Mouse (Mus musculus): ENCODE measurements at regions not wholly inside any gene's neighbourhood (a gene's known extent, or its start where the extent isn't known, plus 50 kb on each side); places are given as distances from the start of the nearest gene placed in this dataset.

DNA sequence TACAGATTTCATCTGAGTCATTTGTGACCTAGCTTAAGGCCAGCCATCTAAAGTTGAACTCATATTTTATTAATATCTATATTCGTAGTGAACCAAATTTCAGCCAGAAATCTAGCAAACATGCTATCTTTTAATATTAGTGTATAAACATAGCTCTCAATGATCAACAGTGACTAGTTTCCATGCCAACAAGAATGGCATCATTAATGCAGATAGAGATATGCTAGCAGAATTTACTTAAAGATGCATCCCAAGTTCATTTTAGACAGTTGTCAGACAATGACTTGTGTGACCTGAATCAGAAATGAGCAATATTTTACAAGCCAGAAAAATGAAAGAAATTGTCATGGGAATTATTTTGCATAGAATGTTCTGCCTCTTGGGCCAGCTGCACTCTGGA is 60.5 kb upstream of the Cep85l start:
- Histone ChIP-seq H3K27me3 (ENCODE audit: control insufficient read depth, insufficient read depth, low read length) (no peaks in the 10 kb centered on the region), H3K4me3 (ENCODE audit: low read length) (no peak overlapping the region), H3K9ac (ENCODE audit: low read length) (no peak overlapping the region), H3K36me3 (ENCODE audit: control insufficient read depth, insufficient read depth) (no peaks in the 10 kb centered on the region), H3K9me3 (replicated peaks; ENCODE audit: control insufficient read depth, low read length) (no peaks in the 10 kb centered on the region; the same call in 1 of the 2 replicates), H3K4me2 (ENCODE audit: low read depth, low read length) (no peak overlapping the region), H3K27ac (ENCODE audit: low read length) (no peak overlapping the region), H3K4me1 (ENCODE audit: control insufficient read depth, insufficient read depth, low read length) (peaks cover 18% of the 10 kb centered on the region)
- 80% methylated on average over 1 of the region's 1 CpGs for WGBS
- ATAC-seq (replicated peaks; ENCODE audit: extremely low read depth, insufficient read depth, low FRiP score), result no peak

GRCm38 (mm10) chr10:53438388-53438787 is 58.6 kb upstream of the Cep85l start:
- H3K27ac ChIP-seq (ENCODE audit: low read length), result no peak overlapping the region
- no peaks in the 10 kb centered on the region for H3K36me3 ChIP-seq (ENCODE audit: control insufficient read depth, insufficient read depth)
- no peak for ATAC-seq (replicated peaks; ENCODE audit: extremely low read depth, insufficient read depth, low FRiP score)
- H3K9ac ChIP-seq (ENCODE audit: low read length), result no peak overlapping the region
- no peaks in the 10 kb centered on the region for H3K27me3 ChIP-seq (ENCODE audit: control insufficient read depth, insufficient read depth, low read length)
- peaks cover 14% of the 10 kb centered on the region for H3K4me1 ChIP-seq (ENCODE audit: control insufficient read depth, insufficient read depth, low read length)
- H3K4me2 ChIP-seq (ENCODE audit: low read depth, low read length), result no peak overlapping the region
- 51% methylated on average over 4 of the region's 4 CpGs for WGBS
- H3K9me3 ChIP-seq (replicated peaks; ENCODE audit: control insufficient read depth, low read length), result no peaks in the 10 kb centered on the region; the same call in 1 of the 2 replicates
- no peak overlapping the region for H3K4me3 ChIP-seq (ENCODE audit: low read length)

- Histone ChIP-seq H3K4me1 (ENCODE audit: control insufficient read depth, insufficient read depth, low read length) (peaks cover 14% of the 10 kb centered on the region), H3K27ac (ENCODE audit: low read length) (no peak overlapping the region), H3K27me3 (ENCODE audit: control insufficient read depth, insufficient read depth, low read length) (no peaks in the 10 kb centered on the region), H3K4me3 (ENCODE audit: low read length) (no peak overlapping the region), H3K9ac (ENCODE audit: low read length) (no peak overlapping the region), H3K9me3 (replicated peaks; ENCODE audit: control insufficient read depth, low read length) (no peaks in the 10 kb centered on the region; the same call in 1 of the 2 replicates), H3K36me3 (ENCODE audit: control insufficient read depth, insufficient read depth) (no peaks in the 10 kb centered on the region), H3K4me2 (ENCODE audit: low read depth, low read length) (no peak overlapping the region)
- 66% methylated on average over 4 of the region's 4 CpGs for WGBS
- no peak for ATAC-seq (replicated peaks; ENCODE audit: extremely low read depth, insufficient read depth, low FRiP score)
Measured at GRCm38 (mm10) chr10:53437724-53438123, 58.0 kb upstream of the Cep85l start.

- Histone ChIP-seq H3K36me3 (ENCODE audit: control insufficient read depth, insufficient read depth) (no peaks in the 10 kb centered on the region), H3K9ac (ENCODE audit: low read length) (no peak overlapping the region), H3K4me1 (ENCODE audit: control insufficient read depth, insufficient read depth, low read length) (peaks cover 14% of the 10 kb centered on the region), H3K9me3 (replicated peaks; ENCODE audit: control insufficient read depth, low read length) (no peaks in the 10 kb centered on the region), H3K4me3 (ENCODE audit: low read length) (no peak overlapping the region), H3K4me2 (ENCODE audit: low read depth, low read length) (no peak overlapping the region), H3K27me3 (ENCODE audit: control insufficient read depth, insufficient read depth, low read length) (no peaks in the 10 kb centered on the region), H3K27ac (ENCODE audit: low read length) (peak overlapping the region; percentile 85; the same call in 1 of the 2 replicates)
- ATAC-seq (replicated peaks; ENCODE audit: extremely low read depth, insufficient read depth, low FRiP score), result no peak
- WGBS, result 72% methylated on average over 8 of the region's 8 CpGs
Measured at GRCm38 (mm10) chr10:53436023-53436475, 56.3 kb upstream of the Cep85l start.

DNA sequence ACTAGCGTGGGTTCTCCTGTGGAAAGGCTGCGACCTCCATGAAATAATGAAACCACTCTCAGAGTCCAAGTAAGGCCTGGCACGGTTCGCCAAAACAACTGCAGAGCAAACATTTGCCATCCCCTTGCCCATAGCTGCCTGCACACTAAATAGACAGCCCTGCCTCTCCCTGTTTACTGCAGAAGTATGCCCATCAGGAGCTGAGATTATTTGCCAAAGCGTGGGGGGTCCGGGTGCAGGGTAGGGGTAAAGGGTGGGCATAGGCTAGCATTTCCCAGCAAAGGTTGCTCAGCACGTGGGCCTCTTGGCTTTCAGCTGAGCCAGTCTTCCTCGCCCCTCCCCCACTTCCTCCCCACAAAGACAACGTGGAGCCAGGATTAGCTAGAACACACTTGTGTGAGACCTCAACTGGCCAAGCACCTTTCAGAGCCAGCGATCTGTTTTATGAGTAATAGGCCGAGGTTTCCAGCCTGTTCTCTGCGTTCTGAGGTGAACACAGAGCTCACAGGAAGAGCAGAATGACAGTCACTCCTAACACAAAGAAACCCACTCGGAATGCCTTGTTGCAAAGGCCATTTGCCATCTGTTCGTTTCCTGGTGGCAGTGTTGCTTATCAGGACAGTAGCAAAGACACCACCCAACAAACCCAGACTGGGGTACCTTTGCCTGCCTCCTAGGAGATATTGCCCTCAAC is 55.6 kb upstream of the Cep85l start:
- Histone ChIP-seq H3K27ac (ENCODE audit: low read length) (peak overlapping the region; percentile 85), H3K27me3 (ENCODE audit: control insufficient read depth, insufficient read depth, low read length) (no peaks in the 10 kb centered on the region), H3K4me1 (ENCODE audit: control insufficient read depth, insufficient read depth, low read length) (peaks cover 17% of the 10 kb centered on the region), H3K4me2 (ENCODE audit: low read depth, low read length) (peak overlapping the region; percentile 15; the same call in 1 of the 2 replicates), H3K36me3 (ENCODE audit: control insufficient read depth, insufficient read depth) (no peaks in the 10 kb centered on the region), H3K4me3 (ENCODE audit: low read length) (no peak overlapping the region), H3K9ac (ENCODE audit: low read length) (peak overlapping the region; percentile 41; the same call in 1 of the 2 replicates), H3K9me3 (replicated peaks; ENCODE audit: control insufficient read depth, low read length) (no peaks in the 10 kb centered on the region)
- WGBS, result 45% methylated on average over 14 of the region's 14 CpGs
- peak; percentile 74 for ATAC-seq (replicated peaks; ENCODE audit: extremely low read depth, insufficient read depth, low FRiP score)

- Histone ChIP-seq H3K4me1 (ENCODE audit: control insufficient read depth, insufficient read depth, low read length) (peaks cover 25% of the 10 kb centered on the region), H3K27me3 (ENCODE audit: control insufficient read depth, insufficient read depth, low read length) (no peaks in the 10 kb centered on the region), H3K4me3 (ENCODE audit: low read length) (no peak overlapping the region), H3K36me3 (ENCODE audit: control insufficient read depth, insufficient read depth) (no peaks in the 10 kb centered on the region), H3K4me2 (ENCODE audit: low read depth, low read length) (peak overlapping the region; percentile 15; the same call in 1 of the 2 replicates), H3K9me3 (replicated peaks; ENCODE audit: control insufficient read depth, low read length) (no peaks in the 10 kb centered on the region), H3K9ac (ENCODE audit: low read length) (peak overlapping the region; percentile 41; the same call in 1 of the 2 replicates), H3K27ac (ENCODE audit: low read length) (peak overlapping the region; percentile 85)
- WGBS, result 63% methylated on average over 13 of the region's 13 CpGs
- ATAC-seq (replicated peaks; ENCODE audit: extremely low read depth, insufficient read depth, low FRiP score), result no peak; the same call in 1 of the 2 replicates
Measured at GRCm38 (mm10) chr10:53434376-53435171, 54.8 kb upstream of the Cep85l start.

DNA sequence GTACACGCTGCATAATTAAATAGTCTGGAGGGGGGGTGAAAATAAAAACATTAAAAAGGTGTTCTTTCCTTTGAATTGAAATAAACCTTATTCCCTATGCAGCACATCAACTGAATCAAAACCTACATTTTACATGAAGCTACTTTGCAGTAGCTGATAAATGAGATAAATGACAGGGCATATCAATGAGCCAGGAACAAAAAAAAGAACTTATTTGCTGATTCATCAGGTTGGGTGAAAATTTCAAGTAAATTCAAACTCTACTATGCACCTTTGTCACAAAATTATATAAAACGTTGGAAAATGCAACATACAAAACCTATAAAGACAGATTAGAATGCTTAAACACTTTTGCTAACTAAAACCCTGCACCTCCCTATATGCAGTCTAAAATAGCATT is 53.0 kb upstream of the Cep85l start:
- ATAC-seq (replicated peaks; ENCODE audit: extremely low read depth, insufficient read depth, low FRiP score), result no peak
- H3K9me3 ChIP-seq (replicated peaks; ENCODE audit: control insufficient read depth, low read length), result no peaks in the 10 kb centered on the region
- H3K4me2 ChIP-seq (ENCODE audit: low read depth, low read length), result no peak overlapping the region
- peaks cover 35% of the 10 kb centered on the region for H3K4me1 ChIP-seq (ENCODE audit: control insufficient read depth, insufficient read depth, low read length)
- H3K4me3 ChIP-seq (ENCODE audit: low read length), result no peak overlapping the region
- no peaks in the 10 kb centered on the region for H3K36me3 ChIP-seq (ENCODE audit: control insufficient read depth, insufficient read depth)
- no peaks in the 10 kb centered on the region for H3K27me3 ChIP-seq (ENCODE audit: control insufficient read depth, insufficient read depth, low read length)
- no peak overlapping the region for H3K9ac ChIP-seq (ENCODE audit: low read length)
- no peak overlapping the region for H3K27ac ChIP-seq (ENCODE audit: low read length)
- 81% methylated on average over 2 of the region's 2 CpGs for WGBS

DNA sequence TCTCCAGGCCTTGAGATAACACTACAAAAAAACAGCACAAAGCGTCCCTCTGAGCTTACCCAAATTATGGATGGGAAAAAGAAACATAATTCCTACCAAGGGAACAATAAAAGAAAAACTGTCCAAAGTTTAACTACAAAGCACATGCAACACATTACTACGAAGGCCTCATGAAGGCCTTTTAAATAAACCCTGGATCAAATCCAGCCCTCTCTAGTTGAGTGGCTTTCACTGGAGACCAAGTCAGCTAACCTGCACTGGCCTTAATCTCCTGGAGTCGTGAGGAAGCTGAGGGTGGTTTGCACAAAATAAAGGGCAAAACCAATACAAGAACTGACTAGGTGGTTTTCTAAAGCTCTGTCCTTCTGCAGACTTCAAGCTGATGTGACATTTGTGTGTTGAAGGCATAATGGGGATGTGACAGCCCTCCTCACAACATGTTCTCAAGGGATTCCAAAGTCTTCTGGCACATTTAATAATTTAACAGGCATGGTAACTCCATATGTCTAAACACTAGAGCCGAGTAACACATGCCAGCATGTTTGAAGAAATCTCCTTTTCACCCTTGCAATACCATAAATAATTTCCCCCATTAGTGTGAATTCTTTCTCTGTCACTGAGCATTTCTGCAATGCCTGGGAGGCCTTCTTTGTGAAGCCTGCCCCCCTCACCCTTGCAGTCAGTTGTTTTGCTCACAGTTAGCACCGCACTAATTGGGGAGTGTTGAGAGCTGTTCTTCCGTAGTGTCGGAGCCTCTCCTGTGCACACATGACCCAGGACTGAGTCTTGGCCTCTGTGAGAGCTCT is 50.0 kb upstream of the Cep85l start:
- WGBS, result 46% methylated on average over 7 of the region's 7 CpGs

More for the DNA sequence above, 50.0 kb upstream of the Cep85l start:
- Histone ChIP-seq H3K4me2 (ENCODE audit: low read depth, low read length) (no peak overlapping the region), H3K9ac (ENCODE audit: low read length) (no peak overlapping the region), H3K9me3 (replicated peaks; ENCODE audit: control insufficient read depth, low read length) (no peaks in the 10 kb centered on the region; the same call in 1 of the 2 replicates), H3K36me3 (ENCODE audit: control insufficient read depth, insufficient read depth) (no peaks in the 10 kb centered on the region), H3K4me3 (ENCODE audit: low read length) (no peak overlapping the region), H3K27ac (ENCODE audit: low read length) (peak overlapping the region; percentile 29), H3K4me1 (ENCODE audit: control insufficient read depth, insufficient read depth, low read length) (peaks cover 21% of the 10 kb centered on the region), H3K27me3 (ENCODE audit: control insufficient read depth, insufficient read depth, low read length) (no peaks in the 10 kb centered on the region)
- no peak for ATAC-seq (replicated peaks; ENCODE audit: extremely low read depth, insufficient read depth, low FRiP score)

Data from heart, embryonic 16.5 days (tissue).